Mouse (Mus musculus): Measurements from ENCODE around the gene Slc32a1.

GRCm38 (mm10) chr2:158613541-158614417 is 3.2 kb downstream of the Slc32a1 start:
- TF ChIP-seq POLR2A (IDR thresholded peaks at IDR 0.05; ENCODE audit: low read depth, low read length) (no peak), CTCF (IDR thresholded peaks at IDR 0.05; ENCODE audit: extremely low read depth, insufficient read depth, insufficient read length, insufficient replicate concordance) (peak; percentile 54; the same call in 1 of the 2 replicates)
